Comparison of ENCODE assay signal across 8 mouse cellular contexts in the genomic region with DNA sequence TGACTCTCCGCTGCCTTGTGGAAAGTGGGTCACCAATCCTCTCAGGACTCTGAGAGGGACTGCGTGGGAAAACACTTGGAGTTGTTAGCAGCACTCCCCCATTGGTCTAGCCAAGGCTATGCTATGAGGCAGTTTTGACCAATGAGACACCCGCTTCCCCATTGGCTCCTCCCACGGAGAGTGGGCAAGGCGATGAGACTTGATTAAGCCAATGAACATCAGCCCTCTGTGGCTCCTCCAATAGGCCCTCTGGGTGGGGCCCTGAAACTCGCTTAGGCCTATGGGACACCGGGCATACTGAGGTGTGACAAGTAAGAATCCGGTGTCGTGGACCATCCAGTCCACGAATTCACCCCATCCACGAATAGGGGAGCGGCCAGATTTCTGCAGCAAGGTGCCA. TPM values are rescaled to one million over a fixed set of nuclear protein-coding genes. Genes with fewer than 3 reads are reported as not detected.
A peak's percentile ranks its signal among the peaks of the same experiment; 100 is the strongest.
DNase-seq lines count a peak whose midpoint lies in the region; ATAC-seq lines count a peak whose summit lies in the region.

No protein-coding gene starts in this region.

- no peak overlapping the region for H3K9ac ChIP-seq in stomach, embryonic 15.5 days

- peaks cover 58% of the 10 kb centered on the region for H3K27me3 ChIP-seq in hindbrain, embryonic 10.5 days (ENCODE audit: insufficient read depth, poor library complexity, severe bottlenecking)
- peaks cover 28% of the 10 kb centered on the region; the same call in 1 of the 2 replicates for H3K27me3 ChIP-seq in stomach, embryonic 15.5 days (replicated peaks)

- H3K27ac ChIP-seq in hindbrain, embryonic 10.5 days = peak overlapping the region; percentile 60
- peak overlapping the region; percentile 48; the same call in 1 of the 2 replicates for H3K27ac ChIP-seq in stomach, embryonic 15.5 days

- peak overlapping the region; percentile 45 for H3K4me3 ChIP-seq in hindbrain, embryonic 10.5 days
- peak overlapping the region; percentile 23 for H3K4me3 ChIP-seq in stomach, embryonic 15.5 days (replicated peaks)

- DNase-seq in layer of hippocampus, adult 11-12 months (ENCODE audit: low spot score) = peak; percentile 51
- no peak for DNase-seq in layer of hippocampus, postnatal 25 days (ENCODE audit: extremely low spot score in 1 of 2, low spot score in 1 of 2)
- peak; percentile 51 to 65 for DNase-seq in cerebellum, postnatal 25 days
- peak; percentile 59 for DNase-seq in hindbrain, embryonic 10.5 days (ENCODE audit: low spot score)
- peak; percentile 44 to 60 for DNase-seq in layer of hippocampus, adult 8-10 months (ENCODE audit: low spot score in 2 of 2)
- peak; percentile 38 to 51 for DNase-seq in lung, postnatal 4 days

- peak overlapping the region; percentile 57 for H3K4me2 ChIP-seq in stomach, embryonic 15.5 days

- WGBS in hindbrain, embryonic 10.5 days = 14% methylated on average over 12 of the region's 12 CpGs
- 12% methylated on average over 12 of the region's 12 CpGs for WGBS in stomach, embryonic 15.5 days

- H3K9me3 ChIP-seq in hindbrain, embryonic 10.5 days = no peaks in the 10 kb centered on the region
- H3K9me3 ChIP-seq in stomach, embryonic 15.5 days = no peaks in the 10 kb centered on the region

- no peaks in the 10 kb centered on the region for H3K36me3 ChIP-seq in hindbrain, embryonic 10.5 days
- no peaks in the 10 kb centered on the region for H3K36me3 ChIP-seq in stomach, embryonic 15.5 days

- peaks cover 50% of the 10 kb centered on the region for H3K4me1 ChIP-seq in hindbrain, embryonic 10.5 days (replicated peaks)
- 0 out of 2 replicates have a peak, but pooled peaks cover 11% of the 10 kb centered on the region for H3K4me1 ChIP-seq in stomach, embryonic 15.5 days

- peak; percentile 66; the same call in 1 of the 2 replicates for ATAC-seq in stomach, embryonic 15.5 days (ENCODE audit: insufficient read depth, low FRiP score, low read depth)
- no peak for ATAC-seq in megakaryocyte, adult 5-6 weeks (ENCODE audit: poor library complexity, severe bottlenecking)

RNA-seq across cellular contexts. Expression of a gene that starts 36.3 kb away (rescaled TPM):
- 1 to 10 TPM; 8.1 to 9.8 TPM for total RNA-seq in layer of hippocampus, postnatal 25 days (2021)
- polyA plus RNA-seq in hindbrain, embryonic 10.5 days (2016; fragmentation: Nextera tagmentation; extraction: Ambion mirVana) = 0.41 and 0.47 TPM in 2 replicates
- total RNA-seq in layer of hippocampus, adult 8-10 months (2022) = 10 to 100 TPM in 1 of 4 experiments, 1 to 10 TPM in 3; 8.2 to 10.8 (median 9.0) TPM
- 0.75 and 0.76 TPM in 2 replicates for polyA plus RNA-seq in stomach, embryonic 15.5 days (2015; fragmentation: Nextera tagmentation; extraction: Ambion mirVana)
- total RNA-seq in megakaryocyte, adult 5-6 weeks (2015) = not detected in 2 replicates
- total RNA-seq in megakaryocyte, adult 5-6 weeks (2017) = not detected in 2 replicates

Comparison
In these comparisons a context has a peak if more than half of its experiments do, and no peak if none do; other contexts are left out.
1. DNase-seq: peak in layer of hippocampus, adult 11-12 months (single experiment), cerebellum, postnatal 25 days (2 of 2), hindbrain, embryonic 10.5 days (single experiment), layer of hippocampus, adult 8-10 months (2 of 2) and lung, postnatal 4 days (2 of 2); none in layer of hippocampus, postnatal 25 days (0 of 2).
2. RNA of a gene that starts 36.3 kb away (total RNA-seq): 8.1 to 9.8 TPM in layer of hippocampus, postnatal 25 days and 8.2 to 10.8 TPM in layer of hippocampus, adult 8-10 months; not detected in megakaryocyte, adult 5-6 weeks; every median in the first group is over 4 times any median in the second.